Mouse (Mus musculus): ENCODE data around the gene Gm49358.

Gm49358 gene

DNA sequence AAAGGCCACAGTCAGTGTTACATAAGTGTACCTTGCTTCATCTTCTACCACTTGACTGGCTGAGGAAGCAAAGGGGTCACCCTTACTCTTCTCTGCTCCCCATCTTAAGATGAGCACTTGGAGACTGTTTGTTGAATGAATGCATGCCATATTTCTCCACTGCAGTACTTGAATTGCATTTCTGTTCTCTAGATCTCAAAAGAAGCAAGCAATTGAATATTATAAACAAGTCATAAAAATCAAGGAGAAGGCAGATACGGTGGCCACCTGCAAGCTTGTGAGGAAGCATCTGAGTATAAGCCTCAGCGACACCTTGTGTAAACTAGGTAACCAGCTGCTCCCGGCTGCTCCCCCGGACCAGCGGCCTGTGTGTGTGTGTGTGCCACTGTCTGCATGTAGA is at the start of gene Gm49358:
Gm49358 (plus strand) TSS at position 301 of the 400 bp plus-strand sequence.
- in situ Hi-C loops (cut with MseI, MboI), result no loop called here

DNA sequence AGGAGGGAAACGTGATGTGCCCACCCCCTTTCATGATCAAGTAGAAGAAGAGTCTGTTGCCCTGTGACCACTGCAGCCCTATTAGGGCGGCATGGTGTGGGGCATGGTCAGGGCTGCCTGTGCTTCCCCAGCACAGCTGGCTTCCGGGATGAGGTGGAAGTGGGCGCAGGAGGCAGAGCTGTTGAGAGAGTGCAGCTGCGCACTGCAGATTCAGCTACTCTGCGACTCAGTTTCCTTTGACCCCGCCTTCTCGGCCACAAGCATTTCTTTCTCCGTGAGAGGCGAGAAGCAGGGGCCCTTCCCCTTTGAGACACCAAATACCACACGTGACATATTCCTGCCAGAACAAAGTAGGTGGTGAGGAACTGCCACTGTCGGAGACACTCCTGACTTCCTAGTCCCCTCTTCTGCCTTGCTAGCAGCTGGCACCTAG is 36.2 kb upstream of the Gm49358 start:
- in situ Hi-C loops (cut with MseI, MboI), result no loop called here

DNA sequence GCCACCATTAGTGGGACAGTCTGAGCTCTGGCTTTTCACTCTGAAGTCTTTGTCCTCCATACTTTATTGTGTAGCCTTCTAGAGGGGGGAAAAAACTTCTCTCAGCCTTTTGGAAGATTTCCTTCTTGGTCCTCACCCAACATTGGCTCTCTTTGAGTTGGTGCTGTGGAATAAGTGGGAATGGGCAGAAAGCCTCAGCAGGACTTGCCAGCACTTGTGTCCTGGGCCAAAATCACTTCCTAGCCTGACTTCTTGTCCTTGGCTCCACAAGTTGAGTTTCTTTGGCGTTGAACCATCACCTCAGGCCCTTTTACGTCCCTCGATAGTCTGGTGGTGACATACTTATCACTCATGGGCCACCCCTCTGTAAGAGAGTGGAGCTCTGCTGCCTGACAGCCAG is 35.6 kb upstream of the Gm49358 start:
- in situ Hi-C loops (cut with MseI, MboI), result no loop called here

DNA sequence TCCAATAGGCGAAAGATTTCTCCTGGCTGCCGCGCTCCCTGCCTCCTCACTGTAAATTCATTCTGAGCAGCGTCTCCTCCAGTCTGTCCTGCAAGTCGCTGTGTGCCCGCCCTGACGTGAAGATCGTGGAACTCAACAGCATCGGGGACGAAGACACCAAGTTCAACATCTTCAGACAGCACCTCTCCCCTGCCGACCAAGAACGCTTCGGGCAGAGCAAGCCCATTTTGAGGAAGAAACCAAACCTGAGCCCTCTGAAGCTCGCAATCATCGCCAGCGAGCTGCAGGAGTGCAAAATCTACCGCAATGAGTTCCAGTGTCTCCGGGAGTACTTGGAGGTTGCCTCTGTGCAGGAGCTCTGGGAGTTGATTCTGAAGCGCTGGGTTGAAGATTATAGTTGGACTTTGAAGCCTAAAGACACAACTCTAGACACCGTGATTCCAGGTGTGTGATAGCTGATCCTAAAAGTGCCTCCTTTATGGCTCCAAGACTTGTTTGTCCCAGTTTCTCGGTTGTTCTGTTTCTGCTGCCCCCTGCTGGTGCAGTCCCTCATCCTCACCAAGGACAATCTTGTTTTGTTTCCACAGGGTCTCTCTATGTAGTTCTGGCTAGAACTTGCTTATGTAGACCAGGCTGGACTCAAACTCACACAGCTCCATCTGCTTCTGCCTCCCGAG is 32.8 kb upstream of the Gm49358 start:
- in situ Hi-C loops (cut with MseI, MboI), result no loop called here

DNA sequence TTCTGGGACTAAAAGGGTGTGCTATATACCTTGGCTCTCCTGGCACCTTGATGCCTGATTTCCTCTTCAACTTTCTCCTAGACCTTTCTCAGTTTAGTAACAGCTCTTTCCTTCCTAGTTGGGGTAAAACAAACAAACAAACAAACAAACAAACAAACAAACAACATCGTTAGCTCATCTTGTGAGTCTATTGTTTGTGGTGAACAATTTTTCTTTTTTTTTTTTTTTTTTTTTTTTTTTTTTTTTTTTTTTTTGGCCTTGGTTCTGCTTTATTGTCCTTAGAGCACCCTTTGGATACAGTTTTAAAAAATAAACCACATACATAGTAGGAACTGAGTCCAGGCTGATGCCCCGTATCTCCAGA is 32.3 kb upstream of the Gm49358 start:
- in situ Hi-C loops (cut with MseI, MboI), result no loop called here

DNA sequence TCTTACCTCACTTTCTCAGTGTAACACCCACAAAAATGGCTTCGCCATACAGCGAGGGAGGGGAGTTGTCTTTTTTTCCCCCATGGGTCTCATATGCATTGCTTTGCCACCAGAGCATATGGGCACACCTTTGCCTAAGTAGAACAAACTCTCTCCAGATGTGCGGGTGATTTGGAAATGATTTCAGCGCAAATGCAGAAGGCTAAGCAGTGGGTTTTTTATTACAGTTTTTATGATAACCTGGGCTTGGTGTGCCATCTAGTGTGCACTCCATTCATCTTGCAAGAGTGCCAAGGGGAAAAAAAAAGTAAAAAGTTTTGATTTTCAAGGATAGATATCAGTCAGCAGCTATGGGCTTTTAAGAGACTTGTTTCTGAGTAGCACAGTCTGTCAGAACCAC is 28.7 kb upstream of the Gm49358 start:
- in situ Hi-C loops (cut with MseI, MboI), result no loop called here

DNA sequence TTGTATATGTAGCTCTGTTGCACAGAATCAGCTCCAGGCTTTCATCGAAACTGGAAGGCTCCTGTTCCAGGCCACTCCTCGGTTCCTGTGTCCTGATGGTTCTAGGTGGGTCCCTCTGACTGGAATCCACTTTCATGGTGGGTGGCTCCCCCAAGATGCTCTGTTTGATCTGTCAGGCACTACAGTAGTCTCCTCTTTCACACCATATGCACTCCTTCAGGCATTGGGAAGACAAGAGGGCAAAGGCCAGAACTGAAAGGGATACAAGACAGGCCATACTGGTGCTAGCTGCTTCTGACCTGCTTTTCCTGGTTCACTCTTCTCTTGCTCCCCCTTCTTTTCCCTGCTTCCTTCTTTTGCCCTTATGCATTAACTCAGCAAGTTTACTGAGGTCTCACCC is 20.9 kb upstream of the Gm49358 start:
- in situ Hi-C loops (cut with MseI, MboI), result no loop called here

DNA sequence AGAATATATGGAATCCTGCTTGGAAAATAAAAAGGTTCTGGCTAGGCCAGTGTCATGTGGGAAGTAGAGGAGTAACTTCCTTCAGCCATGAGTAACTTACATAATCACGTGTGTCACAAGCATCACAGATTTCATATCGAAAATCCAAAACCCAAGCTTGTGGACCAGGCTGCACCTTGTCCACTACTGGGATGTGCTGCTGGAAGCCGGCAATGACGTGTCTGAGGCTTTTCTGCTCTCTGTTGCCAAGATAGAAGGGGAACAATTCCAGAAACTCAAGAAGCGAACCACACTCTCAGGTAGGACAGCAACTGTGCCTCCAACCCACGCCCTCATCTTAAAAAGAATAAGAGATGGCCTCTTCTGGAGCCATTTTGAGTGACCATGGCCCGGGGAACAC is 19.5 kb upstream of the Gm49358 start:
- in situ Hi-C loops (cut with MseI, MboI), result no loop called here

DNA sequence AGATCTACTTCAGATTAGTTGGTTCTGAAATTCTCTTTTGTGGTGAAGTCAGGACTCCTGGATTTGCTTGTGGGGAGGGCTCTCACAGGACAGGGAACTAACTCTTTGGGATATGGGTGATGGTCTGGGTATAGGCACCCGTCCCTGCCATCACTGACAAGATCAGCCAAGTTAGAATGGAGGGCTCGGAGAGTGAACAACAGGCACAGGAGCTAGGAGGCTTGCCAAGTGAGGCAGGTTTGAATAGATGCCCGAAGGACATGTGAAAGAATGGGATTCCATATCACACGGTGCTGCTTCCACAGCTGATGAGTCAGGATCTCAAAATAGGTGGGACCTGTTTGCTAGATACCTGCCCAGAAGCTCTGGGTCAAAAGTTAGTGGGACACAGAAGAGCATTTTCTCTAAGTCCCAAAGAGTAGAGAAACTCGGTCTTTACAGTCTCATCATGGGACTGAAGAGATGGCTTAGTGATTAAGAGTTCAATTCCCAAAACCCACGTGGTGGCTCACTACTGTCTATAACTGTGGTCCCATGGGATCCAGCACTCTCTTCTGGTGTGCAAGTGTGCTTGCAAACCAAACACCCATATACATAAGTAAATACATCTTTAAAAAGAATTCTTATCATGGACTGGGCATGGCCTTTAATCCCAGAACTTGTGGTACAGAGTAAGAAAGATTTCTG is 7.8 kb upstream of the Gm49358 start:
- in situ Hi-C loops (cut with MseI, MboI), result no loop called here

DNA sequence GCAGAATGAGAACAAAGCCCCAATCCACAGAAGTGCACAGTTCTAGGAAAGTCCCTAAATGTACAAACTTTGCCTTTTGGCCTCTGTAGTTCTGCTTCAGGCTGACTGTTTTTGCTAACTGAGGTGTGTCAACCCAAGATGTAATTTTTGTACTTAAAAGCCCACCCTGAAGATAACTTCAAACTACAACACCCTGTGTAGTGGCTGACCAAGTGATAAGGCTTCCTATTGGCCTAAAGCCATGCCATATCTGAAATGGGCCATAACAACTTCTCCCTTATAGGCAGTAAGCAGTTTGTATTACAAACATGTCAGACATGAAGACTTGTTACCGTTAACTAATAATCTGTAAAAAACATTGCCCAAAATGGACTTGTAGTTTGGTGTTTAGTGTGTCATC is 6.0 kb upstream of the Gm49358 start:
- in situ Hi-C loops (cut with MseI, MboI), result no loop called here

DNA sequence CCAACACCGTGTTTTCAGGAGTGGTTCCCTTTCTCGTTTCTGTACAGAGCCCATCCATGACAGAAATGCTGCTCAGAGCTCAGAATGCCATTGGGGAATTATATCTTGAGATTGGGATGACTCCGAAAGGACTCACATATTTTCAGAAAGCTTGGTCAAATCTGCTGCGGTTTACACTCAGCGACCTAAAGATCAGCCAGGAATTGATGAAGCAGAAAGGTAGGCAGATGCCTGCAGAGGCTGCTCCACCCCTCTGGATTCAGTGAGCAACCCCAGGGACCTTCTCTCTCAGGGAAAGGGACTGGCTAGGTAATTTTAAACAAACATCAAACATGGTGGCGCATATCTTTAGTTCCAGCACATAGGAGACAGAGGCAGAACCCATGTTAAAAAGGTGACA is 5.6 kb upstream of the Gm49358 start:
- in situ Hi-C loops (cut with MseI, MboI), result no loop called here

DNA sequence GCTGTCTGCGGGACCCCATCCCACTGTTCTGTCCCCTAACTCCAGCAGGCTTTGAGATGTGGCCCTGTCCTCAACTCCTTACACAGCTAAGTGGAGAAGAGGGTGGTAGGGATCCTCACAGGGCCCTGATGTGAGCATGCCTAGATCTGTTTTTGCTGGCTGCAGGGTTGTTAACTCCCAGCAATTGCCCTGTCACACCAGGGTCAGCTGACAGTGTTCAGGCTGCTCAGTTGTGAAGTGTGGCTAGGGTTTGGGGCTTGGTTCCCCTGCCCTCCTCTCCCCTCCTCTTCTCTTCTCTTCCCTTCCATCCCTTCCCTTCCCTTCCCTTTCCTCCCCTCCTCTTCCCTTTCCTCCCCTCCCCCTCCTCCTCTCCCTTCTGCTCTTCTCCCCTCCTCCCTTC is 2.5 kb upstream of the Gm49358 start:
- in situ Hi-C loops (cut with MseI, MboI), result no loop called here

DNA sequence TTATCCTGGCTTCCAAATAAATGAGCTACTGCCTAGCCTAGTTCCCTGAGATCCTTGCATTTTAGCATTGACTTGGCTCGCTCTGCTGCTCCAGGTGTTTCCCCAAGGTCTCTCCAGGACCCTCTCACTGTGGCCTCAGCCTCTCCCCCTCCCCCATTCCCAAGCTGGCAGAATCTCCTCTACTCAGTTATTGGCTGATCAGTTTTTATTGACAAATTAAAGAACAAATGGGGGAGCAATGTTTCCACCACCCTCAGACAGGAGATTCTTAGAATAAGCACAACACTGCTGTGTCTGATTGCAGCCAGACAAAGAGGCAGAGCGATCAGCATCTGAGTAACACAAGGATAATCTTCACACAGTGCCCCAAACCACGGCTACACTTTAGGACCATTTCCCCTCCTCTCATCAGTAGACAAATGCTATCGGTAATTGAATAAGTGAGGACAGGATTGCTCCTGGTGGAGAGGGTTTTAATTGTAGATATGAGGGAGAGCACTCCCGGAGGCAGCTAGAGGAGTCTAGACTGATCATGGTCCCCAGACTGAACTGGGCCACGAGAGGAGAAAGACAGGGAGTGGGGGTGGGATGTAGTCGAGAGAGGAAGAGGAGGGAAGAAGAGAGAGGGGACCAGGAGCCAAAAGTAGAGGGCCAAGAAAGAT is 1.9 kb upstream of the Gm49358 start:
- in situ Hi-C loops (cut with MseI, MboI), result no loop called here

DNA sequence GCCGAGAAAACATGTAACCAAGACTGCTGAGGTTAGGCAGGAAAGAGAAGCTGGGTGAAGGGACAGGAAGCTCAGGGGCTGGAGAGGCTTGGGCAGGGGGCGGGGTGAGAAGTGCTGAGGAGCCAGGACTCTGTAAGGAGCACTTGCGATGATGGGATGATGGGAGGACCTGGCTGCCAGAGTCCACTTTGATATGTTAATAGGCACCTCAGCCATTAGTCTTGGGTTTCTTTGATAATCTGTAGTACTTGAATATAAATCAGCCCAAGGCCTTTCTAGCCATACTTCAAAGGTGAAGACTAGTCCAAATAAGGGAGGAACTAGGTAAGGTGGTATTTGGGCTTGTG is 1.4 kb upstream of the Gm49358 start:
- in situ Hi-C loops (cut with MseI, MboI), result no loop called here

DNA sequence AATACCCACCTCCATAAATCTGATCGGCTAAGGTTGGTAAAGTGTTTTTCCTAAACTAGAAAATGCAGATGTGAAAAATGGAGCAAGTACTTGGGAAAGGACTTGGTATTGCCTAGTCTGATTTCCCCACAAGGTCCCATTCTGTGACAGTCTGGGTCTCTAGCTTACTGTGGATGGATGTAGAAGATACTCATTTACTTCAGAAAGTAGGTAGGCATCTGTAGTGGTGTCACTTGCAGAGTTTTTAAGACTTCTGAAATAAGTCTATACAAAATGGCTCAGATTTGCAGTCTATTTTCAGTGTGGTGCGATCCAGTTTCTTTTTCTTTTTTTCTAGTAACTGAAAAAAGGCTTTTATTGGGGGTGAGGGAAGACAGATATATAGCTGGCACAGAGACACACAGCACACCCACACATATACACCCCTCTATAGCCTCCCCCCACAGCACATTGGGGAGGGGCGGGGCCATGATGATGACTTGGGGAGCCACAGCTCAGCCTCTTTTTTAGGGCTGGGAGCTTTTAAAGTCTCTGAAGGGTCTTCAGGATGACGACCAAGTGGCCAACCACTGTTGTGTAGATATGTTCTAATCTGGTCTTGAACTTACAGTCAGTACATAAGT is 1.7 kb downstream of the Gm49358 start:
- in situ Hi-C loops (cut with MseI, MboI), result no loop called here

DNA sequence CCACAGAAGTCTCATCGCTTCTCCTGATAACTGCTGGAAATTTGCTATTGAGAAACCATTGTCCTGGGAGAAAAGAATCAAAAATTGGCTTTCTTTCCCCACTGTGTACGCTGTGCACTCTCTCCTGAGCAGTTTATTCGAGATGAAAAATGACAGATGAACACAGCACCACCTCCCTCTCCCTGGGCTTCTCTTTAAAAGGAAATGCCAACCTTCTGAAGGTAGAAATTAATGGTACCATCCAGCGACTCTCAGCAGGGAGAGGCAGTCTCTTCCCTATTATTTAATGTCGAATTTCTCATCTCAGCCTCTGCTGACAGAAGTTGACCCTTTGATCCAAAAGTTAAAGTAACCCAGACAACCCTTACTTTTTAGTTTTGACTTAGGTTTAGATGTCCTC is 5.4 kb downstream of the Gm49358 start:
- in situ Hi-C loops (cut with MseI, MboI), result no loop called here

DNA sequence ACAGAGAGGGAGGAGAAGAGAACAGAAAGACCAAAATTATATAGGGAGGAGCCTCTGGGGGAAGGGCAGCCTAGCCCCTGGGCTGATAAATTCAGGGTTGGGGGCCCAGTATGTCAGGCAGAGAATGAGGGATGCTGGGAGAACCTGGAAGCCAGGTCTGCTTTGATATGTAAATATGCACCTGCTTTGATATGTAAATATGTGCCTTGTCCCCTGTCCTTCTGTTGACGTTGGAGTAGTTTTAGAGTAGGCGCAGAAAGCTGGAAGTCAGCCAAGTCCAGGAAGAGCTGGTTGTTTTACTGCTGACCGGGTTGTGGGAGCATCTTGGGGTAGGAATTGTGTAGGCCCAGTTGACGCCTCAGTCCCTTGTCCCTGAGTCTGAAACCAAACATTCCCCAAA is 6.0 kb downstream of the Gm49358 start:
- in situ Hi-C loops (cut with MseI, MboI), result no loop called here

DNA sequence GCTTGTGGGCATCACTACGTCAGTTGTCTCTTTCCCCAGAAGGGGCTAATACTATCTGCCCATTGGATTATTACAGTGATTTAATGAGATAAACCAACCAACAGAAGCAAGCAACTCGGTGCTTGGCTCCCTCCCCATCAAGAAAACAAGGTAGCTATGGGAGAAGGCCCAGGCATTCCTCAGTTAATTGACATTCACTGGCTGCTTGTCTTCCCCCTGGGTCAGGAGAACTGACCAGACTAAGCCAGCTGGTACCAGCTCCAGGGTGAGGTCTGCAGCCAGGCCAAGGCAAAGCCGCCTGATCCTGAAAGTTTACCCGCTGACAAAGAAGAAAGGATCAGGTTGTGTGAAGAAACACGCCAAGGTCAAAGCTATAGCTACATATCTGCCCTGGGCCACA is 7.9 kb downstream of the Gm49358 start:
- in situ Hi-C loops (cut with MseI, MboI), result no loop called here

DNA sequence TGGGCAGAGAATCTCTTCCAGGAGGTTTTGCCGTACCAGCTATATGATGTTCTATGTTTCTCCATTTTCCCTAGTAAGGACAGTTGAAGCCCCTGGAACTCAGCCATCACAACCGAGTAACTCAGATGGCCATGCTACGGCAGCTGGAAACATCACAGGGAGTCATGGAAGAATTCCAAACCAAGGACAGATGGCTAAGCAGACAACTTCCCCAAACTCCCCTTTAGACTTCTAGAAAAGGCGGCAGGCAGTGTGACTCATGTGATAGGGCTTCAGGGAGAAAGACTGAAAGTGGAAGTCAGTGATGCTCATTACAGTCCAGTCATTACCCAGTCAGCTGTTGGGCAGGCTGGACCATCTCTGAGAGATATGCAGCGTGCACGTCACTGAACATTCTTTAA is 8.5 kb downstream of the Gm49358 start:
- in situ Hi-C loops (cut with MseI, MboI), result no loop called here

DNA sequence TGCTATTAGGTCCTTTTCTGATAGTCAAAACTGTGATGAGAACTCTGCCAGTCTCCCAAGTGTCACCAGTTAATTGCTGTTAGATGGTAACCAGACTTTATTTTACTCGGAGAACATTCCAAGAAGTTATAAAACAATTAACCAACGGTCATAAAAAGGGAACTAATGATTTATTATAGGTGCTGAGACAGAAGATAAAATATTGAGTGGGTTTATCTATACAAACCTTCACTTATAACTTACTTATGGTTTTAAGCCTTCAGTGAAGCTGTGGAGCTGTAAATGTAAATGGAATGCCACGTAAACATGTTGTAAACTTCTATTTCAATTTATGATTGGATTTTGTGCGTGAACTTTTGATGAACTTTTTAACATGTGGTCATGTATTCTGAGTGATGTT is 9.6 kb downstream of the Gm49358 start:
- in situ Hi-C loops (cut with MseI, MboI), result no loop called here

DNA sequence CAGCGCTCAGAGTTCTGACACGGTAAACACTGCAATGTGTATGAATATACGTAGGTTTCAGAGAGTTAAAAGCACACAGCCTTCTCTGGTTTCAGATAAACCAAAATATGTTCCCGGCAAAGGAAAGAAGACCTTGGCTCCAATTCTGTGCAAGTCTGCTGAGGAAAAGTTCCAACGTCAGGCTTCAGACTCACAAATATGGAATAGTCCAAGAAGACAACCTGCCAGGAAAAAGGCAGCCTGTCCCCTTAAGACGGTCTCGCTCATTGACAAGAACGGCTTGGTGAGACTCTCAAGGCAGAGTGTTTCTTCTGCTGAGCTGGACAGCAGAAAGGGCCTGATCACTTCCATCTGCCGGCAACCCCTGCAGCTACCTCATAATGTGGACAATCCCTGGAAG is 12.5 kb downstream of the Gm49358 start:
- in situ Hi-C loops (cut with MseI, MboI), result no loop called here

DNA sequence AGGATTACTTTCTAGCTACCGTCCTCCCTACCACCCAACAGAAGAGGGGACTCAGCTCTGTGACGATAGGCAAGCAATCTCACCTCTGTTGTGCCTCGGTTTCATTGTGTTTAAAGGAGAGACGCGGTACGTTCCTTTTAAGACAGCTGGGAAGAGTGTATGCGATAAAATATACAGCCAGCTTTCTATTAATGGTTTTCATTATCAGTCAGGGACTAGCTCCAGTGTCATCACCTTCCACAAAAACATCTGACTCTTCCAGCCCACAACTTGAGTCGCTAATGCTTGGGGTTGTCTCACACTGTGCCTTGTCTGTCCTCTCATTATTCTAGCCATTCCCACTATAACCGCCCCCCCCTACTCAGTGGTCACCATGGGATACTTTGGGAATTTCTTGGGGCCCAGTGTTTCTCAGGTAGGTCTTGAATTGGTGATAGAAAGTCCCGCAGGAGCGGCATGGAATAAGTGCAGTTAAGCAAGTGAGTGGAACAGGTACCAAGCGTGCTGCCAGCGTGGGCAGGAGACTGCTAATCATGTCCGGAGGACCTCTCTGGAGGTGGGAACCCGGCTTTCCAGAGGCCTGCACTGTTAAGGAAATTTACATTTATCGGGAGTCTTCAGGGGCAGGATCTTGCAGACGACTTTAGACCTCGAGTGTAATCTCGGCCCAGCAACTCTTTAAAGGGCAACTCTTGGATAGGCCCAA is 14.0 kb downstream of the Gm49358 start:
- in situ Hi-C loops (cut with MseI, MboI), result no loop called here
